Mouse (Mus musculus) cerebellum, postnatal 14 days (tissue): ENCODE measurements at regions not wholly inside any gene's neighbourhood (a gene's known extent, or its start where the extent isn't known, plus 50 kb on each side); places are given as distances from the start of the nearest gene placed in this dataset.
A peak's percentile ranks its signal among the peaks of the same experiment; 100 is the strongest.
"Not testable (repeated sequence)": the region's sequence is repeated elsewhere in the genome, so short reads cannot be mapped to it uniquely, and the experiment has no call there.

Experiments used
- DNase-seq, 2 experiments: peaks; one replicate each; pipeline ENCODE4 v3.0.0; 2021; ENCODE audit warnings: mixed read lengths in 2 of 2

DNA sequence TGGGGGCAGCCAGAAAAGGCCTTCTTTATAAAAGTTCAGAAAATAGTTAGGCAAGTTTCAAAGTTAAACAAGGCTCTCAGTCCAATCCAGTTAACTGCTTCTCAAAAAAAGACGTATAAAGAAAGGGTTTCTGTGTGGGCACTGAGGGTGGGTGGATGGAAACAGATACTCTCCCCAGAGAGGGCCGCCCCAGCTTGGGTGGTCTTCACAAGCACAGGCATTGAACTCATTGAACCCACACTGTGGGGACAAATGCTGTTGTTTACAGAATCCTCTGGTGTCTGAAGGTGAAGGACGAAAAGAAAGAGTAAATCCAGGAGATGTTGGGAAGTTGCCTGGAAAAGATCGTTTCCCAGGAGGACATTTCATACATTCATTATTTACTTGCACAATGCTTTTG lies 253.9 kb downstream of the Trib2 start:
- DNase-seq, result no peak

DNA sequence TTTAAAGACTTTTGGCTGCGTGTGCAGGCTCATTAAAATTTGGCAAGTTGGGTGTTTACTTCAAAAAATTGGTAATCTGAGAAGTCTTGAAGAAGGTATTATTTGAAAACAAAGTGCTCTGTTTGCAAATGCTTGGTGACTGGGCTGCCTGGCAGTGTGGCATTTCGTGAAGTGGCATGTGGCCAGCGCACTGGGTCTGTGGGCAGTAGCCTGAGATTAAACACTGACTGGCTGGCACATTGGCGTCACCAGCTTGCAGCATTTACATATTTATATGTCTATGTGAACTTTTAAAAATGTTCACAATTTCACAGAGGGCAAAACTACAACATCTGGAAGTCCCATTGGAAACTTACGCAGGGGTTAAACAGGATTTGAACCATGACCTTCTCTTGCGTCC lies 261.3 kb downstream of the Trib2 start:
- DNase-seq, result peak; percentile 55 to 63

DNA sequence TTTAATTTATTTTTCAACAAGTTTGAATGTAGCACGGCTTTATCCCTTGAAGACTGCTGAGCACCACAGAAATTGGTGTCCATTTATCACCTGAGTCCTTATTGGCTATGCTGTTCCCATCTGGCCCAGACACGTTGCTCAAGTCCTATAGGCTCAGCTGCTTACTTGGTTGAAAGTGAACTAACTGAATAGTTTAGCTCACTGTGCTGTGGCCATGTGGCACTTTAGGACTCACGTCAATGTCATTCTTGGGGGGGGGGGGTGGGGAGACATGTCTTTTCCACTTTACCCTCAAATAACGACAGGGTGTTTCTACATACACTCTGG lies 263.1 kb downstream of the Trib2 start:
- no peak for DNase-seq

DNA sequence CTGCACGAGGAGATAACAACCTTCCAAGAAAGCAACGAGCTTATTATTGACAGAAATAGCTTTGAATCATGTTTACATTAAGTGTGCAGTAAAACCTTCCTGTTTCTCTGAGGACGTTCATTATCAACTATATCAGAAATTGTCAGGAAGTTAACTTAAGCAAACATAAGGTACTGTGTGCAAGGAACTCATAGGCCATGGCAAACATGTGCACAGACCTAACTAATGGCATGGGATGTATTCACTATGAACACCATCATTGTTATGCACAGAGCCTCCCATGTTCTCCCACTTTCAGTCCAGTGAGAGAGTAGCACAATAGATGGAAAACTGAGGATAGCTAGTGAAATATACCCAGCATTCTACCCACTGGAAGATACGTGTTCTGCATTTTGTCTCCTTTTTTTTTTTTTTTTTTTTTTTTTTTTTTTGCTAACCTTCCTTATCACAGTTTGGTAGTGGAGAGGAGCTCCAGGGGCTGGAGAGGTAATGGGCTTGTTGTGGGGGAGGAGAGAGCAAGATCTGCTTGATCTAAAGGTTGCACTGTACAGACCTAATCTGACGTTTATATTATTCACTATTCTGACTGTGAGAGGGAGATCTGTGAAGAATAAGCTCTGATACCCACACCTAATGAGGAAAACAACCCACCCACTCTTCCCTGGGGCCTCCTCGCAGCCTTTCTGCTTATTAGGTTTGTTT lies 263.6 kb downstream of the Trib2 start:
- DNase-seq, result no peak

DNA sequence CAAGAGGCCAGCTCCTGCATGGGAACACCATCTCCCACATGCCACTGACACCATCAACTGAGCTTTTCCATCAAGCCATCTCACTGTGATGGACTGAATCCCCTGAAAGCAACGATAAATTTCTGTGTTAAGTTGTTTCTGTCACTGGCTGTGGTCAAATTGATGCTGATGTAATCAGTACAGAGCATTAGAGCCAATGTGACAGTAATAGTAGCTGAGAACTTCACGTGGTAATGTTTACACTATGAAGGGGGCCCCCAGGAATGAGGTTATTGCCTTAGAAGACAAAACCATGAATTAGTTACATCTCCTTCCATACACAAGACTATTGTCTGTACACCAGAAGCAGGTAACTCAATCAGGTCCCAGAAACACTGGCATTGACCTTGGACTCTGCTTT lies 264.5 kb downstream of the Trib2 start:
- no peak for DNase-seq

DNA sequence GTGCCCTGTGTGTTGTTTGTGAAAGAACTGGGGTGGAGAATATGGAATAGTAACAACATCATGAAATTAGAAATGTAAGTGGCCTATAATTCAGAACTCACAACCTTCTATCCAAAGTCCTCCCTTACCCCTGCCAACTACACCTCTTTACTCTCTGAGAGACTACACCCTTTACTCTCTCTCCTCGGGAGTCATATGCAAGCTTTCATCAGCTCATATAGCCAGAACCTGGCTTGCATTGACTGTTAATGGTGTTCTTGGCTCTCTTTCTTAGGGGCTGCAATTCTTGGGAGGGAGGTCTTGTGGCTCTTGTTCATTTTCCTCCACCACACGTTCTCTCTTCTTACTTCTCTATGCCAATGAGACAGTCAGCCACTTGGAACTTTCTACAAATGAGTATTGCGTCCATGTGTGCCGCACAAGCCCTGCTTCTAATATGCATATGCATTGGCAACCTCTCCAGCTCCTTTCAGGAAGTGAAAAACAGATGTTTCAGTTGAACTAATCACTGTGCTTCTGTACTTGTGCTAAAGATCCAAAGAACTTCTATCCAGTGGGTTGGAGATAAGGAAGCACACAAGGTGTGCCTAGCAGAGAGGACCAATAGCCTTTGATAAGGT lies 265.3 kb downstream of the Trib2 start:
- no peak for DNase-seq

DNA sequence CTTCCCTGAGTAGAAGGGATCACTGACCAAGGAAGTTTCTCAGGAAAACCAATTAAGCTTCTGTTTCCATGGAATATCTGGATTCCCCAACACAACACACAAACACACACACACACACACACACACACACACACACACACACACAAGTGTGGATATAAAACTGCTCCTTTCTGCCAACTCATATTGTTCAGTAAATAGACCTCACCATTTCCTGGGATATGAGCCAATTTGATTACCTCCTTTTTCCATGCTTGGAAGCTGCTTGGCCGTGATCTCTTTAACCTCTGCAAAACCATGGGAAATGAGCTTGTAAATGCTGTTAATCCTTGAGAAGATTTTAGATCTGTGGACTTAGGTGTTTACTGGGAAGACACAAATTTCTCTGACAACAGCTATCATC lies 272.4 kb downstream of the Trib2 start:
- DNase-seq, result no peak

DNA sequence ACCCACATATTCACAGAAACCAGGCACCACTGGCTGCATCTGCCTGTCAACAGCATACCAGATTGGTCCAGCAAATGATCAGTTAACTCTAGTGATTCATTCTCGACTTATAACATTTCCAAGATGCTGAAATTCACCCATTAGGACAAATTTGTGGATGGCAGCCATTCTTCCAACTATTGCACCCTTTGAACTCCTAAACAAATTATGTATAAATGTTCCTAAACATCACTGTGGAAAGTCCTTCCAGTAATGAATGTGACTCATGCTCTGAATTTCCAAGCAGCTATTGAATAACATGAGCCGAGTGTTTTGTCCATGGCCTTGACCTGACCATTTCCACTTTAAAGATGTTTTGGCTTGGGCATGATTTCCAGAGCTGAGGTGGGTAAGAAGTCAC lies 274.2 kb downstream of the Trib2 start:
- DNase-seq, result no peak

DNA sequence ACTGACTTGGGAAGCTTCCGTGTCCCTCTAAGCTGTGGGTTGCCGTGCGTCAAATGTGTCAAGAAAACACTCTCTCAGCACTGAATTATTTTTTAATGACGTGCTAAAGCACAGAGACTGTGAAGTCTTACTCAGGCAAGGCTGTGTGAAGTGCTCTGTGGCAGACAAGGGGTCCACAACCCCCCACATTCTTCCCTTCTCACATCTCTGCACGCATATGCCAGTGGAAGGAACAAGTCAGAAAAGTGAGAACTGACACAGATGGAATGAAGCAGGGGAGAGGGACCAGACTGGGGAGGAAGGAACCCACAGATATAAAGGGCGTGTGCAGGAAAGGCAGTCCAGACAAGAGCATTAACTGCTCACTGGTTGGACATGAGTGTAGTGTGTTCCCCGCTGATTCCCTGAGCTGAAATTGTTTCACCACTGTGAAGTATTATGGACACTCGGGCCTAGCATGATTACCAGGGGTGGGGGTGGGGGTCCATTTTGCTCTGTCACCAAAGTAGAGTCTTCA lies 279.8 kb downstream of the Trib2 start:
- no peak for DNase-seq

DNA sequence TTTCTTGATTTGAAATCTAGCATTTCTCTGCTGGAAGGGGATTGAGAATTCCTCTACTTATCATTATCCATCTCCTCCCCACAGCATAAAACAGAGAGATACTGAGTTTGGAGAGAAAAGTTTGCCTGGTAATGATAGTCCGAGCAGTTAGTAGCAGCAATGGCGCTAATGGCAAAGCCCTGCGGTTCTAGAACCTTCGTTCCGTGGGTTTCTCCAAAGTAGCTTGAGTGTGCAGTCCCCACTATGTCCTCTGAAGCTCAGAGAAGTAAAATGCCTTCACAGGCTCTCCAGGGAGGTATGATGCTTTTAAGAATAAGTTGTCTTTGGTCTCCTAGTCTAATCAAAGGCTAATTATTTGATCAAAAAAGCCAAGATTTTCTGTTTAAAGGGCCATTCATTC lies 280.5 kb downstream of the Trib2 start:
- DNase-seq, result no peak

DNA sequence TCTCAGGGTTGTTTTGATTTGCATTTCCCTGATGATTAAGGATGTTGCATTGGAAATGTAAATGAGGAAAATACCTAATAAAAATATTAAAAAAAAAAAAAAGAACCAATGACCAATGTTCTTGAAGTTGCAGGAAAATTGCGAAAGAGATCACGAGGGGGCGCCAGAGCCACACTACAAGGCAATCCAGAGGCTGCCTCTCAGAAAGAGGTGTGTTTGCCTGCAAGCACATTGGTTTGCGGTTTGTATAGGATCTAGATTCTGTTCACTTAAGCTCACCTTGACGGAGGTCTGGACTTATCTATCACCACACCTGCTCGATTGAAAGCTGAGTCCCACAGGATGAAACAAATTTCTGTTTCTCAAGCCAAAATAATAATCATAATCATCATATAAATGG lies 280.9 kb downstream of the Trib2 start:
- DNase-seq, result peak; percentile 89 to 93

DNA sequence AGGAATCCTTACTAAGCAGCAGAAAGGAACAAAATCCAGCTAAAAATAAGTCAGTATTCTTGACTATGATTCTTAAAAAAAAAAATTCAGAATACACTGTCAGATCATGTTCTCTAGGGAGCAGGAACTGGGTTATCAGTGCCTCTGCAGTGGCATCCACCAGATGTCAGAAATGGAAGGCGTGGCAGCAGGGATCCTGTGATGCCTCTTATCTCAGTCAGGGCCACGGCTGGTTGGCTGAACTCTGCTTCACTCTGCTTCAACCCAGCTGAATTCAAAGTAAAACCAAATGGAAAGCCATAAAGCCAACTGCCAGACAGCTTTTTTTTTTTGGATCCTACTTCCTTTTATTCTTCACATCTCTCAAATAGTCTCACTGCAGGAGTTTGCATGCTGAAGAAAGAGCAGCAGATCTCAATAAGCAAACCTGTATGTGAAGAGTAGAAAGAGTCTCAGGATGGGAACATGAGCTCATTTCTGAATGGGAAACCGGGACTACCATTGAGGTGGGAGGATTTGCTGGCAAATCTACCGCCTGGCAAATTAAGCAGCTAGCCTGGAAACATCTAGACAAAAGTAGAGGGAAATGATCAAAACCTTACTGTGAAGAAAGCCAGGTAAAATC lies 295.8 kb downstream of the Trib2 start:
- no peak for DNase-seq

DNA sequence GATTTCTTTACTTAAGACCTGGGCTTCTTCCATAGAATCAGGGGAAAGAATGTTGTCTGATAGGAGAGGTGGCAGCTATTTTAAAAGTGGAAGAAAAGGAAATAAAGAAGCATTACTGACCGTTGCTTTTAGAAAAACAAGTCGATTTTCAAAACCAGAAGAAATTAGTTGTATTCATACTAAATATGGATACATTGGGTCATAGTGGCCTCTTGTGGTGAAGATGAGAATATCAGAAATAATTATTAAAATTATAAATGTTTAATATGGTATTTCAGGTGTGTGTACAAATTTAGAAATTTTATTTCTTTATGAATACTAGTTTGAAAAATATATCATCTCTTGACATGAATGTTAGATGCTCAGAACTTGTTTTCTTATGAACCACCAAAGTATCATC lies 304.7 kb downstream of the Trib2 start:
- DNase-seq, result no peak

DNA sequence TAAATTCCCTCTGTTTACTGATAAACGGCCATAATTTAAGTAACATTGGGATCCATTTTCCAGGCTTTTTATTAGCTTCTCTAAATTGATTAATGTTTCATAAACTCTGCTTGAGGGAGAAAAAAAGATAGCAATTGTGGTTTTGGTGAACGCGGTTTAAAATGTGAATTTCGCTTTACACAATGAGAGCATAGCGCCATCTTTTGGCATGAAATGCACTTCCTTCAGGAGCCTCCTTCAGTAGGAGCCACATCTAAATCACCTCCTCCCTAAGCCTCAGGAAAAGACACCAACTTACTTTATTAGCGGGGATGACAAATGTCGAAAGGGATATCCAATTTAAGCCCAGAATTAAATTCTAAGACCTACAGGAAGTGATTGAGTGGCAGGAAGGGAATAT lies 309.1 kb downstream of the Trib2 start:
- DNase-seq, result peak; percentile 43 to 47

DNA sequence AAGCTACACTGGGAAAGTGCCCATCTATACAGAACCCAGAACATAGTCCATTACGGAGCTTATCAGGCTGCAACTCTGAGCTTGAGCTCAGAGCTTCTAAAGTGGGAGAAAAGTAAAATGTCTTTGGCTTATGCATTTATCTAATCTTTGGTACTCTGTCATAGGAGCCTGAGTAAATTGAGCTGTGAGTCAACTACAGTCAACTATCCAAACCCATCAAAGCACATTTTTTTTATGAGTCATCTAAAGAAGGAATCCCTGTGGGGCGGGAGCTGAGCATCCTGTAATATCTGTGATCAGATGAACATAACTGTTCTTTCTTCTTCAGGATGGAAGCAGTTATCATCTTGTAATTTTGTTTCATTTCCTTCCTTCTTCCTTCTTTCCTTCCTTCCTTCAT lies 323.1 kb downstream of the Trib2 start:
- no peak for DNase-seq

DNA sequence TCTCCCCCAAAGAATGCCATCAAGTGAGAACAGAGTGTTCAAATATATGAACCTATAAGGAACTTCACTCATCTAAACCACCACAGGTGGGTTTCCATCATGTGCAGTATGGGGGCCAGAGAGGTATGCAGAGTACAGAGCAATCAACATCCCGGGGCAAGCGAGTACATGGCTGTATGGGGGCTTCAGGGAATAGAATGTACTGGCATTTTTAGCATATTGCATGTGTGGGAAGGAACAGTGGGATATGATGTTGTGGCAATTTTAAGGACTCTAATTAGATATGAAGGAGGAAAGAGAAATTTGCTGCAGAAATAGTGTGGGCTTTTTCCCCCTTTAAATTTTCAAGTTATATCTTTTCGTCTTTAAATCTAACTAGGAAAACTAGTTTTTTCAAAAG lies 344.0 kb downstream of the Trib2 start:
- DNase-seq, result no peak

DNA sequence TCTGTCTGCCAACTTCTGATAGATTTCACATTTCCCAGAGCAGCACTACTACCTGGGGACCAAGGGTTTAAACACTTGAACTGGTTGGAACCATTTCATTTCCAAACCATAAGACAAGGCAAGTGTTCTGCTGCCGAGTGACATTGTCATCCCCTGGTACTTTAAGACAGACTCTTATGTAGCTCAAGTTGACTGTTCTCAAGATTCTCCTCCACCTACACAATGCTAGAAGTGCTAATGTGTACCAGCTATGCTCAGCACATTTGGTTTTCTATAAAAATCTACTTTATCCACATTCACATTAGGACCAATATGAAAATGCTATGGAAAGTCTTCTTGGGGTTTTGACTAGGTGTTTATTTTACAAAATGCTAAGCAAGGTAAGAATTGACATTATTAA lies 357.3 kb downstream of the Trib2 start:
- DNase-seq, result no peak

DNA sequence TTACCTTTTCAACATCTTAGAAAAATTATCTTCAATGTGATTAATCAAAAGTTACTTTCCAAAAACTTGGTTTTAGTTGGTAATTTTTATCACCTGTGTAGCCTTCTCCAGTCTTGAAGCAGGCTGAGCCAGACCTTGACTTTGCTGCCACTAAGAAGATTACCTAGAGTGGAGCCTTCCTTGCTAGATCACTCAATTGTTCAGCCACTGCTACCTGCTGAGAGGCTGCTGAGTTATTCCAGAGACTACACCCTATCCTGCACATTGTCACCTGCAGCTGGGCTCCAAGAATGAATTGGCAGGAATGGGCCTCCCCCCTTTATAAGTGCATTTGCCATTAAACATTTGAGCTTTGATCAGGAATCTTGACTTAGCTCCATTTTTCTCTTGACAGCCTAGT lies 360.4 kb downstream of the Trib2 start:
- DNase-seq, result not testable (repeated sequence)

DNA sequence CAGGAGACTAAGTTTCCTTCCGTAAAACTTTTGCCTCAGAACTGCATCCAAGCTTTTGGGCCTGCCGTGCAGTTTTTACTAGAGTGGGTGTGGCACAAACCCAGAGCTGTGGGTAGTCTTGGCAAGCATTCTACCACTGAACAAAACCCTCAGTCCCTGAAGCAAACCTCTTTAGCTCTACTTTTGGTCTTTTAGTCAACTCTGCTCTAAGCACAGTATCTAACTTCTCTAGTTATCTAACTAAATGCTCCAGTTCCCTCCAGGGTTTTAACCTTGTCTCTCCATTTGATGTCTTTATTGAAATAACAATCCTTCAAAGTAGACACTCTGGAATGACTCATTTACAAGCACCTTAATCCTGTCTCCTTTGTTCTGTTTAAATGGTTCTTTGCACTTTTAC lies 361.0 kb downstream of the Trib2 start:
- DNase-seq, result no peak

DNA sequence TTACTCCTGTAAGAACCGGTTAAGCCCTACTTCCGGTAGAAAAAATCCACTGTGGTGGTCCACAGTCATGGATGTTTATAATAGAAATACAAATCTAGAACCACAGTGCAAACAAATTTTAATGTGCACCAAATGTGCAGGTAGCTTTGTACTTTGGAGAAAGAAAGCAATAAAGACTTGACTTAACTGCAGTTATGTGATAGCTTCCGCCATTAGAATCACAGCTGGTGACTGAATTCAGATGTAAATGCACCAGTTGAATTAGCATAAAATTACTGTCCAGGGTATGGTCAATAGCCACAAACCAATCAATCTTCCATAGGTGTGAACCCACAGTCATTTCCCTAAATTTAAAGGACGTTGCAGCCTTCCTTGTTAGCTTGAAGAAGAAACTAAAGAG lies 367.2 kb downstream of the Trib2 start:
- DNase-seq, result no peak

DNA sequence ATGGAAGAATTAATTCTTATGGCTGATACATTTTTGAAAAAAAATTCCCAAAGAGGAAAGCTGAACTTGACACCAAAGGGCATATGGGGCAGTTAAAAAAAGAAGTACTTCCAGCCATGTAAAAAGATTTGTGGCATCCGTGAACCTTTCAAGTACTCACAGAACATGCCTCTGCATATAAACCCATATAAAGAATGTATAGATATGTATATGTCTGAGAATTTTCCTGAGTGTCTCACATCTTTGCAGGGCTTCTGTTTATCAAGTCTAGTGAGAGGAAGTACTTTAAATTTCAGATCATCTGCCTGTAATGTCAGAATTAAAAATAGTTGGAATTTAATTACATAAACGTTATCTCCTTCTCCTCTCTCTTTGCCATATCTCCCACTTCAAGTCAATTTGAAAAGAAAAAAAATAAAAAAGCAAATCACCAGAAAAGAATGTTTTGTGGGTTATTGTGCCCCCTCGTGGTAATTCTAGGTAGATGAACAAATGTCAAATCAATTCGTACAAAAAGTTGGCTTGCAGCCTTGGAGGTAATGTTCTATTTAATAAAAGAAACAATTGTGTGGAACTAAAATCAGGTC lies 400.4 kb downstream of the Trib2 start:
- peak; percentile 49 to 52 for DNase-seq

DNA sequence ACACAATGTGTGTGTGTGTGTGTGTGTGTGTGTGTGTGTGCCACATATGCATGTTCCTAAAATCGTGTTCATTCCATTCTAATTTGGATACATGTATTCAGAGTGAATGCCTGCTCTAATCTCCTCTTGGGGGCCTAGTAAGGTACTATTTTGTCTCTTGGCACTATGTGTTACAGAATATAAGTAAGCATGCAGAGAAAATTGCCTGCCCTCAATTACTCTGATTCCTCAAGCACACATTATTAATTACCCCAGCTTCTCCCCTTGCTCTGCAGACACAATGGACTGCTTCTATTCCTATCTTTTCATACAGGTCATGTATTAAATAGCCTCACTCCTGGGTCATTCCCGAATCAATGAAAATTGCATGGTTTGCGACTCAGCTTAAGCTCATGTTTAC lies 406.3 kb downstream of the Trib2 start:
- DNase-seq, result no peak

DNA sequence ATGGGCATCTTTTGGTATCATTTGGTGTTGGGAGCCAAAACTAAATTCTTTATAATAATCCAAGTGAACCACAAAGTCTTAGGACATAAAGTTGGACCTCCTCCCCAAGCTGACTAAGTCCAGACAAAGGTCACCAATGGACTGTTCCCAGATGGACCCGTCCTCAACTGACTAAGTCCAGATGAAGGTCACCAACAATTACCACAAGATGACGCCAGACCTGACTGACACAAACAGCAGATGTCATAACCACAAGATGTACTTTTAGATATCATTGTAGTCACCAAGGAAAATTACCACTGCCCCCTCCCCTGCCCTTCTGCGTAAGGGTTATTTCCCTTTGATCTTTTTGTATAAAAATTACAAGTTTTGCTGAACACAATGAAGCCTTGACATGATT lies 409.1 kb downstream of the Trib2 start:
- DNase-seq, result not testable (repeated sequence)

DNA sequence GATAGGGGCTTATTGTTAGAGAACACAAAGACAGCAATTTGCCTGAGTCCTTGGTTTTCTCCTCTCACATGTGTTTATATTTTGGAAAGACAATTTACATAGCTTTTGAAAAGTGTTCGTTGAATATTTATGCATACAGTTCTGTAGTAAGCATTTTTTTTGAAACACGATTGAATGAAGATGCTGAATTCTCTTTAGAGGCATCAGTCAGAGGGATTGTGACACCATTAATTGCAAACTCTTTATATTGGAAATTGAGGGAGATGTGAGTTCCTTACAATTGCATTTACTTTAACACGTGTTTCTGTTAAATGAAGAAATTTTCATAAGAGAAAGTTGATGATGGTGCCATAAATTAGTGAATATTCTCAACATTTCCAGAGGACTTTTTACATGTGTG lies 424.1 kb downstream of the Trib2 start:
- DNase-seq, result no peak
